Mouse (Mus musculus): ENCODE measurements around the gene Ulk4.

- TF ChIP-seq EP300 (IDR thresholded peaks at IDR 0.05) (no peak), CTCF (IDR thresholded peaks at IDR 0.05) (no peak)
Measured at GRCm38 (mm10) chr9:120985009-120985408, 292.0 kb downstream of the Ulk4 start.

All from lung, postnatal 0 days (tissue).